Mouse (Mus musculus): ENCODE measurements around the gene Htr2c.

GRCm38 (mm10) chrX:147217382-147218013 lies 255.2 kb downstream of the Htr2c start:
- TF ChIP-seq CTCF (IDR thresholded peaks at IDR 0.05; ENCODE audit: extremely low read depth, insufficient read depth, insufficient read length, insufficient replicate concordance) (no peak), POLR2A (IDR thresholded peaks at IDR 0.05; ENCODE audit: low read depth, low read length) (no peak)
